Mouse (Mus musculus) forebrain, embryonic 14.5 days (tissue): ENCODE measurements around the gene Gm10447. TPM values are rescaled to one million over a fixed set of nuclear protein-coding genes. Genes with fewer than 3 reads are reported as not detected.

ENCODE experiments used
- ATAC-seq: fragments of 200-750 bp; cut with Nextera tagmentation; 2 replicates; pipeline ENCODE4 v1.8.0; 2017; ENCODE audit warnings: mild to moderate bottlenecking, moderate library complexity
- DNase-seq: peaks from one replicate; pipeline ENCODE4 v3.0.0-alpha.2; 2015; ENCODE audit warnings: low spot score
- H3K27ac ChIP-seq: fragments of 300-500 bp; sonication (generic); 2 replicates; pipeline ENCODE4 v1.5.1; 2014; ENCODE audit warnings: low read depth, mild to moderate bottlenecking, control low read depth, low read length, moderate library complexity
- H3K27me3 ChIP-seq: fragments of 300-500 bp; sonication (generic); replicated peaks from 2 replicates; pipeline ENCODE4 v1.6.1; 2014; ENCODE audit warnings: low read length, control low read depth, mixed read lengths; ENCODE audit not compliant: control insufficient read depth, insufficient read depth
- H3K36me3 ChIP-seq: fragments of 300-500 bp; sonication (generic); 2 replicates; pipeline ENCODE4 v1.6.1; 2014; ENCODE audit warnings: low read length, control low read depth; ENCODE audit not compliant: control insufficient read depth, insufficient read depth
- H3K4me1 ChIP-seq: fragments of 300-500 bp; sonication (generic); 2 replicates; pipeline ENCODE4 v1.6.1; 2014; ENCODE audit warnings: antibody characterized with exemption, low read length, control low read depth; ENCODE audit not compliant: control insufficient read depth, insufficient read depth
- H3K4me2 ChIP-seq: fragments of 300-500 bp; sonication (generic); 2 replicates; pipeline ENCODE4 v1.6.1; 2014; ENCODE audit warnings: mild to moderate bottlenecking, control low read depth, low read length
- H3K4me3 ChIP-seq: fragments of 300-500 bp; sonication (generic); 2 replicates; pipeline ENCODE4 v1.5.1; 2014; ENCODE audit warnings: low read depth, low read length, control low read depth
- H3K9ac ChIP-seq: fragments of 300-500 bp; sonication (generic); 2 replicates; pipeline ENCODE4 v1.6.1; 2014; ENCODE audit warnings: mild to moderate bottlenecking, low read length, control low read depth, moderate library complexity
- H3K9me3 ChIP-seq: fragments of 300-500 bp; sonication (generic); replicated peaks from 2 replicates; pipeline ENCODE4 v1.6.1; 2016; ENCODE audit warnings: low read length, control low read depth, mixed read lengths; ENCODE audit not compliant: control insufficient read depth
- WGBS: fragments of 180-500 bp; shearing (Covaris S2); extraction: QIAGEN DNeasy Blood & Tissue Kit; methylation state at CpG from one replicate; pipeline ENCODE4 v1.1.7; 2014; 5-methylcytosine and 5-hydroxymethylcytosine counted together
- polyA plus RNA-seq: library from polyadenylated mRNA; unstranded; fragments of >200 nt; fragmentation: Nextera tagmentation; extraction: Ambion mirVana; gene quantifications from 2 replicates; pipeline ENCODE4 v1.2.1, GENCODE M21; 2014

Gm10447 gene
- polyA plus RNA-seq, 1 experiment from 2014 or later: not detected

- no peaks in the 10 kb centered on the region for H3K36me3 ChIP-seq
- H3K4me2 ChIP-seq: no peak overlapping the region
- WGBS: 78% methylated on average over 4 of the region's 4 CpGs
- 0 out of 2 replicates have a peak, but pooled peaks cover 2% of the 10 kb centered on the region for H3K9me3 ChIP-seq
- no peak for ATAC-seq
- peaks cover 36% of the 10 kb centered on the region for H3K27me3 ChIP-seq
- no peak overlapping the region for H3K4me3 ChIP-seq
- DNase-seq: no peak
- no peak overlapping the region for H3K9ac ChIP-seq
- peaks cover 4% of the 10 kb centered on the region; the same call in 1 of the 2 replicates for H3K4me1 ChIP-seq
- no peak overlapping the region for H3K27ac ChIP-seq
These were observed 24.3 kb upstream of the Gm10447 start for GRCm38 (mm10) chr11:53481088-53481730.

- Histone ChIP-seq H3K27me3 (peaks cover 36% of the 10 kb centered on the region), H3K4me3 (peak within 1 kb of the TSS; percentile 39), H3K9ac (peak within 1 kb of the TSS; percentile 55), H3K4me1 (peaks cover 10% of the 10 kb centered on the region; the same call in 1 of the 2 replicates), H3K36me3 (no peaks in the 10 kb centered on the region), H3K27ac (0 out of 2 replicates have a peak within 1 kb of the TSS, but pooled peaks have one; percentile 21), H3K9me3 (0 out of 2 replicates have a peak, but pooled peaks cover 2% of the 10 kb centered on the region), H3K4me2 (peak within 1 kb of the TSS; percentile 62)
- 3% methylated on average over 40 of the region's 40 CpGs for WGBS
- no peak; the same call in 1 of the 2 replicates for ATAC-seq
- DNase-seq: peak; percentile 29
These were observed 22.9 kb upstream of the Gm10447 start, which contains the start of the genes Gm9945 and Sowaha for GRCm38 (mm10) chr11:53479783-53480301. Gene Gm9945 (plus strand): TSS chr11:53480166. Gene Sowaha (minus strand): TSS chr11:53480274.

- H3K36me3 ChIP-seq: no peaks in the 10 kb centered on the region
- ATAC-seq: peak; percentile 46; the same call in 1 of the 2 replicates
- 0 out of 2 replicates have a peak, but pooled peaks cover 2% of the 10 kb centered on the region for H3K9me3 ChIP-seq
- peak overlapping the region; percentile 62 for H3K4me2 ChIP-seq
- peak overlapping the region; percentile 55 for H3K9ac ChIP-seq
- 0 out of 2 replicates have a peak overlapping the region, but pooled peaks have one; percentile 21 for H3K27ac ChIP-seq
- peak; percentile 23 for DNase-seq
- H3K27me3 ChIP-seq: peaks cover 36% of the 10 kb centered on the region
- WGBS: 1% methylated on average over 61 of the region's 62 CpGs
- peak overlapping the region; percentile 39 for H3K4me3 ChIP-seq
- H3K4me1 ChIP-seq: peaks cover 14% of the 10 kb centered on the region; the same call in 1 of the 2 replicates
These were observed 22.4 kb upstream of the Gm10447 start for GRCm38 (mm10) chr11:53479171-53479782.

GRCm38 (mm10) chr11:53478383-53479170 is 21.7 kb upstream of the Gm10447 start:
- 0 out of 2 replicates have a peak, but pooled peaks cover 2% of the 10 kb centered on the region for H3K9me3 ChIP-seq
- H3K36me3 ChIP-seq: no peaks in the 10 kb centered on the region
- H3K4me2 ChIP-seq: peak overlapping the region; percentile 62
- H3K4me1 ChIP-seq: peaks cover 14% of the 10 kb centered on the region; the same call in 1 of the 2 replicates
- ATAC-seq (0 out of 2 replicates have a peak, but pooled peaks have one; percentile 10), DNase-seq (peak; percentile 17)
- H3K4me3 ChIP-seq: peak overlapping the region; percentile 39
- peaks cover 36% of the 10 kb centered on the region for H3K27me3 ChIP-seq
- no peak overlapping the region for H3K27ac ChIP-seq
- WGBS: 5% methylated on average over 79 of the region's 79 CpGs
- H3K9ac ChIP-seq: peak overlapping the region; percentile 55

- 0 out of 2 replicates have a peak, but pooled peaks cover 2% of the 10 kb centered on the region for H3K9me3 ChIP-seq
- no peaks in the 10 kb centered on the region for H3K36me3 ChIP-seq
- ATAC-seq (no peak), DNase-seq (no peak)
- H3K4me2 ChIP-seq: no peak overlapping the region
- H3K27me3 ChIP-seq: peaks cover 36% of the 10 kb centered on the region
- no peak overlapping the region for H3K4me3 ChIP-seq
- H3K4me1 ChIP-seq: peaks cover 14% of the 10 kb centered on the region; the same call in 1 of the 2 replicates
- H3K9ac ChIP-seq: no peak overlapping the region
- H3K27ac ChIP-seq: no peak overlapping the region
- 58% methylated on average over 7 of the region's 7 CpGs for WGBS
These were observed 20.9 kb upstream of the Gm10447 start for GRCm38 (mm10) chr11:53477833-53478232.

GRCm38 (mm10) chr11:53475620-53476019 is 18.7 kb upstream of the Gm10447 start:
- Histone ChIP-seq H3K4me1 (peaks cover 16% of the 10 kb centered on the region), H3K27me3 (peaks cover 28% of the 10 kb centered on the region), H3K4me3 (no peak overlapping the region), H3K4me2 (peak overlapping the region; percentile 33), H3K27ac (peak overlapping the region; percentile 78; the same call in 1 of the 2 replicates), H3K36me3 (no peaks in the 10 kb centered on the region), H3K9me3 (0 out of 2 replicates have a peak, but pooled peaks cover 2% of the 10 kb centered on the region), H3K9ac (no peak overlapping the region; the same call in 1 of the 2 replicates)
- DNase-seq (peak; percentile 73), ATAC-seq (0 out of 2 replicates have a peak, but pooled peaks have one; percentile 40)
- WGBS: 18% methylated on average over 8 of the region's 8 CpGs

GRCm38 (mm10) chr11:53472709-53473108 is 15.8 kb upstream of the Gm10447 start:
- DNase-seq: no peak
- no peaks in the 10 kb centered on the region for H3K36me3 ChIP-seq
- no peak overlapping the region for H3K4me2 ChIP-seq
- no peaks in the 10 kb centered on the region for H3K9me3 ChIP-seq
- H3K4me3 ChIP-seq: no peak overlapping the region
- ATAC-seq: no peak
- H3K27me3 ChIP-seq: peaks cover under 1% of the 10 kb centered on the region
- H3K27ac ChIP-seq: no peak overlapping the region
- H3K4me1 ChIP-seq: peaks cover 15% of the 10 kb centered on the region
- no peak overlapping the region for H3K9ac ChIP-seq
- 81% methylated on average over 3 of the region's 3 CpGs for WGBS
